Mouse (Mus musculus) gastrocnemius, adult 8-10 months (tissue): ENCODE data around the gene Lamb3. TPM values are rescaled to one million over a fixed set of nuclear protein-coding genes. Genes with fewer than 3 reads are reported as not detected.
A peak's percentile ranks its signal among the peaks of the same experiment; 100 is the strongest.
"Not testable (repeated sequence)": the region's sequence is repeated elsewhere in the genome, so short reads cannot be mapped to it uniquely, and the experiment has no call there.

Source experiments
- DNase-seq, 2 experiments: peaks; one replicate each; pipeline ENCODE4 v3.0.0; 2022; ENCODE audit warnings: low spot score in 2 of 2
- total RNA-seq, 4 experiments: library from RNA; stranded (reverse); gene quantifications; 2 replicates each; pipeline ENCODE4 v1.2.4; 2022

Gene Lamb3
- total RNA-seq, 4 experiments from 2014 or later = 2.1 to 5.0 (median 2.5) TPM

GRCm38 (mm10) chr1:193243571-193244193 lies 36.2 kb downstream of the Lamb3 start:
- no peak for DNase-seq

- DNase-seq = no peak
These were observed 36.7 kb downstream of the Lamb3 start for GRCm38 (mm10) chr1:193244235-193244634.

GRCm38 (mm10) chr1:193250026-193250425 lies 42.5 kb downstream of the Lamb3 start:
- no peak for DNase-seq

- no peak for DNase-seq
These were observed 43.9 kb downstream of the Lamb3 start for GRCm38 (mm10) chr1:193251386-193251785.

GRCm38 (mm10) chr1:193252616-193253015 lies 45.1 kb downstream of the Lamb3 start:
- DNase-seq = no peak

GRCm38 (mm10) chr1:193253895-193254294 lies 46.4 kb downstream of the Lamb3 start:
- DNase-seq = not testable (repeated sequence)

DNA sequence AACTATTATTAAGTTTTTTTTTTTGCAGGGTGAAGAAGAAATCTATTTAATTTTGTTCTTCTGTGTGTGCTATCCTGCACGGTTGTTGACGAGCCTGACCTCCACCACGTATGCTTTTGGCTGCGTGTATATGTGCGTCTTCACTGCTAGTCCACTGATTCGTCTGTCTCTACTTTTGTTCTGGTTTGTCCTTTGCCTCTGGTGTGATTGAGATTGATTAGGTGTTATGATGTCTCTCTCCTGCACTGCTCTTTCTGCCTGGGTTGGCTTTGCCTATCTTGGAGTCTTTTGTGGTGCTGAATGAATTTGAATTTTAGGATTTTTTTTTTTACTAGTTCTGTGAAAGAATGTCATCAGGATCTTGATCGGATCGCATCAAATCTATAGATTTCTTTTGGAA lies 47.5 kb downstream of the Lamb3 start:
- DNase-seq = no peak

GRCm38 (mm10) chr1:193255488-193256288 lies 48.2 kb downstream of the Lamb3 start:
- DNase-seq = peak in 1 of 2 experiments; percentile 41

GRCm38 (mm10) chr1:193256289-193256577 lies 48.7 kb downstream of the Lamb3 start:
- DNase-seq = no peak

GRCm38 (mm10) chr1:193256621-193257098 lies 49.2 kb downstream of the Lamb3 start:
- no peak for DNase-seq

GRCm38 (mm10) chr1:193259559-193259958 lies 52.1 kb downstream of the Lamb3 start:
- no peak for DNase-seq

DNA sequence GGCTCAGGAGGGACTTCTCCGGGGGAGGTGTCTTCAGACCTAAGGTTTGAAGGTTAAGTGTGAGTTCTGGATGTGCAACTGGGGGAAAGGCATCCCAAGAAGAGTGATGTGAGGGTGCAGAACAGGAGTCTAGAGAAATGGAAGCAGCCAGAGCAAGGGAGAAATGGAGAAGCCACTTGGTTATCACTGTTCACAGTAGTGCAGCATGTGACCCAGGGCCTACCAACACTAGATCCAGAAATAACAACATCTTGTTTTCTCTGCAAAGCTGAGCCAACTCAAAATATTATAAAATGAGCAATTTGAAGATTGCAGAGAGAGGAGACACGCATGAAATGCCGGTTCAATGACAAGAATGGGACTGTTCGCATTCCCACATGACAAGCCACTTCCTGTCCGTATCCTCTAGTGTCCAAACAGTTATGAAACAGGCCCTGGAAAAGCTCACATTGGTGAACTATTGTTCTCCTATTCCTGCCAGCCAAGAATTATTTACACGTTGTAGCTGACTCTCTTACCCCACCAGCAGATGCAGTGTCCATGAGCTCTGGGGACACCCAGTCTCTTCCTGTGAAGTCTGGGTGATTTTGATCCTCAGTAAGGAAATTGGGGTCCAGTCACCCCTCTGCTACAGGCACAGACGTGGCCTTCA lies 54.5 kb downstream of the Lamb3 start:
- DNase-seq = no peak

GRCm38 (mm10) chr1:193263026-193263907 lies 55.8 kb downstream of the Lamb3 start:
- DNase-seq = no peak

DNA sequence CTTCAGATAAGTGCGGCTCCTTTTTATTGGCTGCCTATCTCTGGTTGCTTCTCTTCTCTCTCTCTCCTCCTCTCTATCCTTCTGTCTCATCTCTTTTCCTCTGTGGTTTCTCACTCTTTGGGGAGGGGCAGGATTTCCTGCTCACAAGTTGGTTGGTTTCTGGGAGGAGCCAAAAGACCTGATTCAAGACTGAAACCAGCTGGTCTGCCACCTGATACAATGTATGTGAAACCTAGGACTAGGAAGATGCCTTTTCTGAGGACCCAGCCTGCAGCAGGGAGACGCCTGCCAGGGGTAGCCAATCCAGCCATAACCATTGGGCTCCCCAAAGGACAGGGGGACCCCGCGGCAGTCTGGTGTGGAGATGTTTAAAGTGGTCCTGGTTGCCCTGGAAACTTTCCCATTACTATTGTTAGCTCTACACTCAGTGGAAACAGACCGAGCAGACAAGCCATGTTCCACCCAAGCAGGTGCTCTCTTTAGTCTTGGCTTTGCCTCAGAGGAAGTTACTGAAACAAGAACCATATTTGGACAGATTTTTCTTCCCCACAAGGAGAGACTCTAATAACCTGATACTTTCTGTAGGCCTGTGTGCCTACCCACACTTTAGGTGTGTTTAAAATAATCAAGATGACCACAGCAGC lies 56.6 kb downstream of the Lamb3 start, which contains the start of gene Hsd11b1:
TSS of gene Hsd11b1 (minus strand) at position 121 of the 644 bp plus-strand sequence.
- DNase-seq = no peak

- no peak for DNase-seq
These were observed 58.2 kb downstream of the Lamb3 start for GRCm38 (mm10) chr1:193265734-193266133.

DNA sequence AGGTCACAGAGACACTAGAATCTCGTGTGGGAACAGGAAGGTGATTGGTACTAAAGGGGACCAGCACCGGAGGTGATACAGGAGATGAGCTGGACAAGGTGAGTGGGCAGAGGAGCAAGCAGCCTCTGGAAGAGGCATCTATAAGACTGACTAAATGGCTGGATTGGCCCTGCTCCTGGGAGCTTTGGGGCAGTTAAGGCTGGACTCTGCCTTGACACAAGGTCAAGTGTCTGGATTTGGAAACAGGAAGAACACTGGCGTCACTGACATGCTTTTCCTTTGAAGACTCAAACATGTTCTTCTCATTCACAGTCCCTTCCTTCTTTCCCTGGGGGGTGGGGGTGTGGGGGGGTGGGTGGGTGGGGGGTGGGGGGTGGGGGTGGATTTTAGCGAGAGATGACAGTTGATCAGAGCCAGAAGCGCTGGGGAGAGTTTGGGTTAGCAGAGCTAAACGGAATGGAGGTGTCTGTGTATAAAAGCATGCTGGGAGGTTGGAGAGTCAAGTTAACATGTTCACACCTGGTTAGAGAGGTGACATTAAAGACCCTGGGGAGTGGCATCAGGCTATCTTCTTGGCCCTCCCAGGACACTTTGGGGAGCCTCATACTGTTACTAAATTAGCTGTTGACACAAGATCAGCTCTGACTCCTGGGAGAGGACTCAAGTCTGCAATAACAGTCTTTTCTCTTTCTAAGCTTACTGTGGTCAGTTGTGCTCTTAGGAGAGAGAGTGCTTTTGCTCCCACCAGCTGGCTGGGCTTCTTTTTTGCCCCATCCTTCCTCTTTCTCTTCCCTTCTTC lies 63.7 kb downstream of the Lamb3 start:
- DNase-seq = no peak

- DNase-seq = peak in 1 of 2 experiments; percentile 35
These were observed 64.8 kb downstream of the Lamb3 start for GRCm38 (mm10) chr1:193272137-193272915.

DNA sequence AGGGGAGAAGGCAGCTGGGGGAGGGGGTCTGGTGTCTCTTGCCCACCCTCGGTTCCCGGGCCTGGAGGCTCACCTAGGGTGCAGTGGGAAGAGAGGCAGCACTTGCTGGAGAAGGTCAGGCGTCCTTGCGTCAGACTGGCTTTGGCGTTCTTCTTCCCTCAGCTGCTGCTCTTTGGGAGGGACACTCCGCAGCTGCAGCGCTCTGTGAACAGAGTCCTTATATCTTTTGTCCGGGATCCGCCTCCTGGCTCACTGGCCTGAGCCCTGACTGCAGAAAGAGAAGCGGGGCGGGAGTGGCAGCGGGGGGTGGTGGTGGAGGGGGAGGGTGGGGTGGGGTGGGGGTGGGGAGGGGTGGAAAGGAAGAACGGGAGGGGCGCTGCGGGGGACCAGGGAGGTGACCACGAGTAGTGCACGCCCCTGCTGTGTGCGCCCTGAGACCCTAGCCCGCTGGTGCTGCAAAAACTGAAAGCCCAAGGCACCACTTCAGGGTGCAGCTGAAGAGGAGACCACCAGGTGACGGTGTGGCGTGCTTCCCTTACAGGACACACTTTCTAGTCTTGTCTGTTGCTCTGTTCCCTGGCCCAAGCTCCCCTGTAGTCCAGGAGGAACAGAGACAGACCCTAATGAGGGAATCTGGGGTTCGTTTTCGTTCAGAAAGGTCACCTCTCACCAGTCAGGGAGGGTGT lies 65.6 kb downstream of the Lamb3 start, which contains the start of gene G0s2:
TSS of gene G0s2 (minus strand) at position 302 of the 686 bp plus-strand sequence.
- peak; percentile 64 to 79 for DNase-seq
